Mouse (Mus musculus): Measurements from ENCODE around the gene Nek3. TPM values are rescaled to one million over a fixed set of nuclear protein-coding genes. Genes with fewer than 3 reads are reported as not detected.

Nek3 gene
- polyA plus RNA-seq, 1 experiment = 1.4 TPM

DNA sequence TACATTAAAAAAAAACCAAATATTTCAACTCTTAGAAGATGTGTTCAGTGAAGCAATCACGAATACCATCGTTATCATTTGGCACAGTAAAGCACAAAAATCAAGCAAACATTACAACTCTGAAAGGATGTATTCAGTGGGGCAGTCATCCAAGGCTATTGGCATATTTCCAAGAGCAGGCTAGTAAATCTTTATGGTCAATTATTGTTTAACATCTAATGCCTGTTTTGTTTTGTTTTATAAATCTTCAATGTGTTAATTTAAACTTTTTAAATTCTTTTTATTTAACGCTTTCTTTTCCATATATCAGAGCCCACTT, 15.9 kb downstream of the Nek3 start:
- Histone ChIP-seq H3K79me2 (ENCODE audit: control insufficient read depth, insufficient read depth) (no peaks in the 10 kb centered on the region), H3K79me3 (ENCODE audit: low read depth) (no peaks in the 10 kb centered on the region), H3K36me3 (ENCODE audit: control insufficient read depth, insufficient read depth) (no peaks in the 10 kb centered on the region), H3ac (ENCODE audit: control insufficient read depth, insufficient read length, low read depth) (no peak overlapping the region), H3K4me3 (ENCODE audit: insufficient read depth, poor library complexity, severe bottlenecking) (no peak overlapping the region), H3K27me3 (ENCODE audit: control insufficient read depth, insufficient read depth, insufficient read length) (no peaks in the 10 kb centered on the region)
- TF ChIP-seq MAX (IDR thresholded peaks at IDR 0.05) (no peak), CEBPB (IDR thresholded peaks at IDR 0.05; ENCODE audit: low read depth) (no peak), MYOG (IDR thresholded peaks at IDR 0.05; ENCODE audit: control insufficient read depth, extremely low read depth, insufficient read length) (no peak), USF1 (IDR thresholded peaks at IDR 0.05; ENCODE audit: low read depth) (no peak), CTCF (IDR thresholded peaks at IDR 0.05; ENCODE audit: control insufficient read depth, insufficient read depth, insufficient read length) (no peak), MYOD1 (IDR thresholded peaks at IDR 0.05; ENCODE audit: control insufficient read depth, insufficient read length, low read depth) (no peak), FOSL1 (IDR thresholded peaks at IDR 0.05; ENCODE audit: insufficient read depth, low read length, poor library complexity, severe bottlenecking) (no peak)

DNA sequence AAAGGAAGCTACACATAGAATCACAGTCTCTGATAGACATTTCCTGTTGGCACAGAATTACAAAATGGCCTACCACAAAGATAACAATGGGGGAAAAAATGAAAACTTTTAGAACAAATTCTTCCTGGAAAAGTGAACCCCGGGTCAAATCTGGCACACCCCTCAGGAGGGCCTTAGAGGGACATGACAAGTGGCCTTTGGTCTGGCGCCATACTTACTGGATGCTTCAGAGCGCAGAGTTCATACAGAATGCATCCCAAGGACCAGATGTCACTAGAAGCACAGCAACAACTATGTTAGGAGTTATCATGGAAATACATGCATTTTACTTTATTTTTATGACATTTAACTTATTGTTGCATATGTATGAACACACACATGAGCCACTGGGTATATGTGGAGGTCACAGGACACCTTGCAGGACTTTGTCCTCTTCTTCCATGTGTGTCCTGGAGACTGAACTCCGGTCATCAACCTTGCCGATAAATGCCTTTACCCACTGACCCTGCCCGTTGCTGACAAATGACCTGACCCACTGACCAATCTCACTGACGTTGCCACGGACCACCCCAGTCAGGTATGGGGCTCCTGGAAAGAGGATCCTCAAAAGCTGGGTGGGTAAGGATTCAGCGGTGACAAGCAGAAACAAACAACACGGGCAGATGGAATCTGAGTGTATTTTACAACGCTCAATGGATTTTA, 16.4 kb downstream of the Nek3 start:
- no peaks in the 10 kb centered on the region for H3K27me3 ChIP-seq (ENCODE audit: control insufficient read depth, insufficient read depth, insufficient read length)
- H3K79me3 ChIP-seq (ENCODE audit: low read depth) = no peaks in the 10 kb centered on the region
- H3K79me2 ChIP-seq (ENCODE audit: control insufficient read depth, insufficient read depth) = no peaks in the 10 kb centered on the region
- no peaks in the 10 kb centered on the region for H3K36me3 ChIP-seq (ENCODE audit: control insufficient read depth, insufficient read depth)
- no peak for TF ChIP-seq CEBPB (IDR thresholded peaks at IDR 0.05; ENCODE audit: low read depth)
- TF ChIP-seq FOSL1 (IDR thresholded peaks at IDR 0.05; ENCODE audit: insufficient read depth, low read length, poor library complexity, severe bottlenecking) = no peak
- no peak for TF ChIP-seq USF1 (IDR thresholded peaks at IDR 0.05; ENCODE audit: low read depth)
- no peak for TF ChIP-seq MYOG (IDR thresholded peaks at IDR 0.05; ENCODE audit: control insufficient read depth, extremely low read depth, insufficient read length)
- no peak for TF ChIP-seq CTCF (IDR thresholded peaks at IDR 0.05; ENCODE audit: control insufficient read depth, insufficient read depth, insufficient read length)
- no peak for TF ChIP-seq MAX (IDR thresholded peaks at IDR 0.05)
- no peak for TF ChIP-seq MYOD1 (IDR thresholded peaks at IDR 0.05; ENCODE audit: control insufficient read depth, insufficient read length, low read depth)
- H3ac ChIP-seq (ENCODE audit: control insufficient read depth, insufficient read length, low read depth) = no peak overlapping the region
- H3K4me3 ChIP-seq (ENCODE audit: insufficient read depth, poor library complexity, severe bottlenecking) = no peak overlapping the region

DNA sequence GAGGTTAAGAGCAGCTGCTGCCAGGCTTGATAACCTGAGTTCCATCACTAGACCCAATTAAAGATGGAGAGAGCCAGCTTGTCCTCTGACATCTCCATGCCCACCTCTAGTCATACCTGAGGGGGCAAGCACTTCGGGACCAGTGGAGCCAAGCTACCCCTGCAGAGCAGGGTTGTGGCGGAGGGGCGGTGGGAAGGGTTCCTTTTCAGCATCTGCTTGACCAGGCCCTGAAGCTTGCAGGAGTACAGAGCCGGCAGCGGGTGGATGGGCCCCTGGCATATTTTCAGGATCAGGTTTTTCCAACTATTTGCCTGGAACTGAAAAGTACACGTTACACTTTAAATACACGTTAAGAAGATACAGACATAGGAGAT, 17.9 kb downstream of the Nek3 start:
- no peaks in the 10 kb centered on the region for H3K27me3 ChIP-seq (ENCODE audit: control insufficient read depth, insufficient read depth, insufficient read length)
- H3K36me3 ChIP-seq (ENCODE audit: control insufficient read depth, insufficient read depth) = no peaks in the 10 kb centered on the region
- H3ac ChIP-seq (ENCODE audit: control insufficient read depth, insufficient read length, low read depth) = no peak overlapping the region
- no peak overlapping the region for H3K4me3 ChIP-seq (ENCODE audit: insufficient read depth, poor library complexity, severe bottlenecking)
- H3K79me3 ChIP-seq (ENCODE audit: low read depth) = no peaks in the 10 kb centered on the region
- no peaks in the 10 kb centered on the region for H3K79me2 ChIP-seq (ENCODE audit: control insufficient read depth, insufficient read depth)
- no peak for TF ChIP-seq CEBPB (IDR thresholded peaks at IDR 0.05; ENCODE audit: low read depth)

DNA sequence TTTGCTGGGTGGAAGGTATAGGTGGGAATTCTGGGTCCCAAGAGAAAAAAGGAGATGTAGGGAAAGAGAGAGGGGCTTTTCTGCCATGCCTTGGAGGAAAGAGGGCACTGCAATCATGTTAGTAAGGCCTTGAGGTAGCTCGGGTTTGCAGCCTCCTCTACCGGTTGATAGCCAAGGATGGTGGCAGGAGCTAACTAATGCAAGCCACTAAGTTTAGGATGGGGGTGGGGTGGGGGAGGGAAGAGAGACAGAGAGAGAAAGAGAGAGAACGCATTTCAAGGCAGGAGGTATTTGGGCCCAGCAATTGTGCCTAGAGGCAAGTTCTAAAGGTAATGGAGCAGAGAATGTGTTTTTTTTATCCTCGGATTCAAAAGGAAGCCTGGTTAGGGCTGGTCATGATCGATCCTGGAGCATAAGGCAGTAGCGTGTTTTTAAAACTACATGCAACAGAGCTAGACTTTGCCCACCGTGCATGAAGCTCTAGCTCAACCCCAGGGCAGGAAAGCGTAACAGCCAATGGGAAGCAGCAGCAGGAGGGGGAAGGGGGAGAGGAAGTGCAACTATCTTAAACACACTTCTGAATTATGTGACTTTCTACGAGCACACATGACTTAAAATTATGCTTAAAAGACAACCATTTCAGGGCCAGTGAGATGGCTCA, 18.4 kb downstream of the Nek3 start:
- Histone ChIP-seq H3K36me3 (ENCODE audit: control insufficient read depth, insufficient read depth) (no peaks in the 10 kb centered on the region), H3K79me3 (ENCODE audit: low read depth) (no peaks in the 10 kb centered on the region), H3K4me3 (ENCODE audit: insufficient read depth, poor library complexity, severe bottlenecking) (no peak overlapping the region), H3ac (ENCODE audit: control insufficient read depth, insufficient read length, low read depth) (no peak overlapping the region), H3K79me2 (ENCODE audit: control insufficient read depth, insufficient read depth) (no peaks in the 10 kb centered on the region), H3K27me3 (ENCODE audit: control insufficient read depth, insufficient read depth, insufficient read length) (no peaks in the 10 kb centered on the region)
- no peak for TF ChIP-seq MYOD1 (IDR thresholded peaks at IDR 0.05; ENCODE audit: control insufficient read depth, insufficient read length, low read depth)
- TF ChIP-seq MAX (IDR thresholded peaks at IDR 0.05) = no peak
- TF ChIP-seq CTCF (IDR thresholded peaks at IDR 0.05; ENCODE audit: control insufficient read depth, insufficient read depth, insufficient read length) = no peak
- TF ChIP-seq MYOG (IDR thresholded peaks at IDR 0.05; ENCODE audit: control insufficient read depth, extremely low read depth, insufficient read length) = no peak
- TF ChIP-seq USF1 (IDR thresholded peaks at IDR 0.05; ENCODE audit: low read depth) = no peak
- TF ChIP-seq CEBPB (IDR thresholded peaks at IDR 0.05; ENCODE audit: low read depth) = no peak
- no peak for TF ChIP-seq FOSL1 (IDR thresholded peaks at IDR 0.05; ENCODE audit: insufficient read depth, low read length, poor library complexity, severe bottlenecking)

DNA sequence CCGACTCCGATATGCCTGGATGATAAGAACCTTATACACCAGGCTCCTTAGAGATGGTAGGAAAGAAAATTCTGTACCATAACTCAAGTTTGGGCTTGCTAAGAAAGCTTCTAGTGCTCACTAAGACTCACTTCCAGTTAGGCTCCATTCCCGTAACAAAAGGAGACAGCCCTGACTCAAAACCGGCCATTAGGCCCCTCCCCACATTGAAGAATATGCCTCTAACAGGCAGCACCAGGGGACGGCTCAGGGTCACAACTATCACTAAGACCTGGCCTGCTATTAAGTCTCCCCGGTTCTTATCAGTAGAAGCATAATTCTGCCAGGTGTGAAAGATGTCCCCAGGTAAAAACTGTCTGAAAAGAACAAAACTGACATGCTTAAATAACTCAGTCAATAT, 20.4 kb downstream of the Nek3 start:
- no peak overlapping the region for H3ac ChIP-seq (ENCODE audit: control insufficient read depth, insufficient read length, low read depth)
- no peaks in the 10 kb centered on the region for H3K79me2 ChIP-seq (ENCODE audit: control insufficient read depth, insufficient read depth)
- H3K27me3 ChIP-seq (ENCODE audit: control insufficient read depth, insufficient read depth, insufficient read length) = no peaks in the 10 kb centered on the region
- no peak overlapping the region for H3K4me3 ChIP-seq (ENCODE audit: insufficient read depth, poor library complexity, severe bottlenecking)
- H3K36me3 ChIP-seq (ENCODE audit: control insufficient read depth, insufficient read depth) = no peaks in the 10 kb centered on the region
- no peaks in the 10 kb centered on the region for H3K79me3 ChIP-seq (ENCODE audit: low read depth)
- TF ChIP-seq MYOD1 (IDR thresholded peaks at IDR 0.05; ENCODE audit: control insufficient read depth, insufficient read length, low read depth) = no peak
- no peak for TF ChIP-seq CEBPB (IDR thresholded peaks at IDR 0.05; ENCODE audit: low read depth)
- TF ChIP-seq CTCF (IDR thresholded peaks at IDR 0.05; ENCODE audit: control insufficient read depth, insufficient read depth, insufficient read length) = no peak
- no peak for TF ChIP-seq MAX (IDR thresholded peaks at IDR 0.05)
- TF ChIP-seq USF1 (IDR thresholded peaks at IDR 0.05; ENCODE audit: low read depth) = no peak
- TF ChIP-seq MYOG (IDR thresholded peaks at IDR 0.05; ENCODE audit: control insufficient read depth, extremely low read depth, insufficient read length) = no peak
- TF ChIP-seq FOSL1 (IDR thresholded peaks at IDR 0.05; ENCODE audit: insufficient read depth, low read length, poor library complexity, severe bottlenecking) = no peak
